Mouse (Mus musculus) limb, embryonic 14.5 days (tissue): ENCODE measurements around the gene Myo1g. TPM values are rescaled to one million over a fixed set of nuclear protein-coding genes. Genes with fewer than 3 reads are reported as not detected.
A peak's percentile ranks its signal among the peaks of the same experiment; 100 is the strongest.

ENCODE experiments used
- ATAC-seq: fragments of 200-750 bp; cut with Nextera tagmentation; 2 replicates; pipeline ENCODE4 v1.8.0; 2017; ENCODE audit warnings: low read depth, moderate number of reproducible peaks, moderate TSS enrichment; ENCODE audit not compliant: low FRiP score
- DNase-seq: peaks from one replicate; pipeline ENCODE4 v3.0.0-alpha.2; 2015; ENCODE audit warnings: low spot score
- H3K27ac ChIP-seq: fragments of 300-500 bp; sonication (generic); replicated peaks from 2 replicates; pipeline ENCODE4 v1.5.1; 2014; ENCODE audit warnings: low read depth, mild to moderate bottlenecking, low read length, moderate library complexity, mixed read lengths
- H3K27me3 ChIP-seq: fragments of 300-500 bp; sonication (generic); 2 replicates; pipeline ENCODE4 v1.6.1; 2014; ENCODE audit warnings: low read length, mixed read lengths; ENCODE audit not compliant: control insufficient read depth, insufficient read depth
- H3K36me3 ChIP-seq: fragments of 300-500 bp; sonication (generic); 2 replicates; pipeline ENCODE4 v1.6.1; 2014; ENCODE audit warnings: mild to moderate bottlenecking, low read length, moderate library complexity, mixed read lengths; ENCODE audit not compliant: control insufficient read depth, insufficient read depth
- H3K4me1 ChIP-seq: fragments of 300-500 bp; sonication (generic); 2 replicates; pipeline ENCODE4 v1.6.1; 2014; ENCODE audit warnings: antibody characterized with exemption, low read length, mixed read lengths; ENCODE audit not compliant: control insufficient read depth, insufficient read depth
- H3K4me2 ChIP-seq: fragments of 300-500 bp; sonication (generic); replicated peaks from 2 replicates; pipeline ENCODE4 v1.6.1; 2014; ENCODE audit warnings: low read depth, mild to moderate bottlenecking, low read length, moderate library complexity; ENCODE audit not compliant: severe bottlenecking
- H3K4me3 ChIP-seq: fragments of 300-500 bp; sonication (generic); replicated peaks from 2 replicates; pipeline ENCODE4 v1.5.1; 2014; ENCODE audit warnings: low read length
- H3K9ac ChIP-seq: fragments of 300-500 bp; sonication (generic); 2 replicates; pipeline ENCODE4 v1.6.1; 2014; ENCODE audit warnings: mild to moderate bottlenecking, low read depth, low read length, moderate library complexity; ENCODE audit not compliant: severe bottlenecking
- H3K9me3 ChIP-seq: fragments of 300-500 bp; sonication (generic); 2 replicates; pipeline ENCODE4 v1.6.1; 2016; ENCODE audit warnings: low read length; ENCODE audit not compliant: control insufficient read depth
- POLR2A ChIP-seq: fragments of 200-500 bp; IDR thresholded peaks from 2 replicates; pipeline ENCODE4 v1.8.0; 2012; ENCODE audit warnings: inconsistent platforms, mild to moderate bottlenecking, moderate library complexity, borderline replicate concordance; ENCODE audit not compliant: insufficient read depth, insufficient read length; ENCODE audit errors: extremely low read depth
- WGBS: fragments of 180-500 bp; shearing (Covaris S2); extraction: QIAGEN DNeasy Blood & Tissue Kit; methylation state at CpG from one replicate; pipeline ENCODE4 v1.1.7; 2014; 5-methylcytosine and 5-hydroxymethylcytosine counted together
- microRNA-seq: library from miRNA; unstranded; fragments of <30 nt; microRNA quantifications from one replicate; pipeline ENCODE4, GENCODE M21; 2016
- polyA plus RNA-seq, 2 experiments: library from polyadenylated mRNA; depleted of rRNA in 1 of 2; stranded (reverse) in 1 of 2; unstranded in 1 of 2; fragments of >200 nt; fragmentation: Nextera tagmentation in 1 of 2; extraction: Ambion mirVana in 1 of 2; gene quantifications; 2 replicates each; pipeline versions ENCODE4 v1.2.1 to v1.2.3; 2012 to 2014

Gene Myo1g
- polyA plus RNA-seq, 2 experiments, result 3.2 to 3.9 TPM

DNA sequence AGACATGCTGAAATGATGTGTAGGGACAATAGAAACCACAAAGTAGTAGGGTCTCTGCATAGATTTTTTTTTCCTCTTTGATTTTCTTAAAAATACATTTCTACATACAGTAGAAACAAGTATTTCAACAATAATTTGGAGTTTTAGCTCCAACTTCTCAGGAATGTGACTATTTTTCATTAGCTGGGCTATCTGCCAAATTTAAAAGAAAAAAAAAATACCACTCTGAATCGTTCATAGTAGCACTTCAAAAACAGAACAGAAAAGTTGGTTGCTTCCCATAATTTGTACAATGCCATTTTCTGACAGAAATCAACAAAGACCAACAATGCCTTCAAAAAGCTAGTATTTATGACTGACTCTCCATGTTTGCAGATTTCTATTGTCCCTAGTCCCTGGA, 49.3 kb downstream of the Myo1g start:
- WGBS, result 9% methylated on average over 1 of the region's 1 CpGs
- H3K4me3 ChIP-seq, result peak overlapping the region; percentile 91
- H3K36me3 ChIP-seq, result peaks cover 21% of the 10 kb centered on the region
- H3K4me1 ChIP-seq, result peaks cover 44% of the 10 kb centered on the region
- peak overlapping the region; percentile 43 for H3K9ac ChIP-seq
- TF ChIP-seq POLR2A, result no peak
- no peaks in the 10 kb centered on the region for H3K9me3 ChIP-seq
- peak overlapping the region; percentile 85 for H3K4me2 ChIP-seq
- ATAC-seq (no peak), DNase-seq (no peak)
- H3K27ac ChIP-seq, result no peak overlapping the region
- no peaks in the 10 kb centered on the region for H3K27me3 ChIP-seq

DNA sequence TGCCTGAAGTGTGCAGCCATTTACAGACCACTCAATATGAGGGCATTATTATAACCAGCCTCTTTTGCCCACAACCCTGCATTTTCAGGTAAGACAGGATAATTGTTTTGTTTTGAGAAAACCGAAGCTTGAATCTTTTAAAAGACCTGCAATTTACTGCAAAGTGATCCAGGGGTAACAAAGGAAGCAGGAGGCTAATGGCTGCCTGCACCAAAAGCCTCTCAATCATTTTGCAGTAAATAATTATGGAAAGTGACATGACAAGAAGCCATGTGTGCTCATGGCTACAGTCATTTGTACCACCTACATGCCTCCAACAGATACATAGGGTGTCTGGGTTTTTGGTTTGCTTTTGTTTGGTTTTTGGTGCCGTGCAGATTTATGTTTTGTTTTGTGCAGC, 49.7 kb downstream of the Myo1g start:
- no peak for TF ChIP-seq POLR2A
- ATAC-seq, result no peak
- Histone ChIP-seq H3K4me1 (peaks cover 44% of the 10 kb centered on the region), H3K4me3 (peak overlapping the region; percentile 91), H3K36me3 (peaks cover 25% of the 10 kb centered on the region), H3K27me3 (no peaks in the 10 kb centered on the region), H3K9ac (0 out of 2 replicates have a peak overlapping the region, but pooled peaks have one; percentile 43), H3K27ac (no peak overlapping the region), H3K9me3 (no peaks in the 10 kb centered on the region), H3K4me2 (peak overlapping the region; percentile 85)
- WGBS, result 62% methylated on average over 2 of the region's 2 CpGs
- no peak for DNase-seq

- DNase-seq, result no peak
- no peaks in the 10 kb centered on the region for H3K27me3 ChIP-seq
- H3K4me2 ChIP-seq, result no peak overlapping the region
- WGBS, result 71% methylated on average over 2 of the region's 2 CpGs
- no peak overlapping the region for H3K27ac ChIP-seq
- peaks cover 35% of the 10 kb centered on the region for H3K4me1 ChIP-seq
- no peak overlapping the region for H3K4me3 ChIP-seq
- ATAC-seq, result no peak
- no peaks in the 10 kb centered on the region for H3K9me3 ChIP-seq
- no peak overlapping the region for H3K9ac ChIP-seq
- peaks cover 21% of the 10 kb centered on the region for H3K36me3 ChIP-seq
- TF ChIP-seq POLR2A, result no peak
These were observed 52.2 kb downstream of the Myo1g start for GRCm38 (mm10) chr11:6468541-6468940.

GRCm38 (mm10) chr11:6465122-6465521, 55.6 kb downstream of the Myo1g start:
- peaks cover 14% of the 10 kb centered on the region for H3K36me3 ChIP-seq
- H3K27ac ChIP-seq, result no peak overlapping the region
- H3K4me1 ChIP-seq, result peaks cover 10% of the 10 kb centered on the region; the same call in 1 of the 2 replicates
- no peaks in the 10 kb centered on the region for H3K27me3 ChIP-seq
- no peak overlapping the region for H3K4me2 ChIP-seq
- no peak overlapping the region for H3K9ac ChIP-seq
- no peaks in the 10 kb centered on the region for H3K9me3 ChIP-seq
- ATAC-seq, result peak; percentile 60
- WGBS, result 34% methylated on average over 4 of the region's 4 CpGs
- H3K4me3 ChIP-seq, result no peak overlapping the region
- TF ChIP-seq POLR2A, result no peak
- peak; percentile 91 for DNase-seq

DNA sequence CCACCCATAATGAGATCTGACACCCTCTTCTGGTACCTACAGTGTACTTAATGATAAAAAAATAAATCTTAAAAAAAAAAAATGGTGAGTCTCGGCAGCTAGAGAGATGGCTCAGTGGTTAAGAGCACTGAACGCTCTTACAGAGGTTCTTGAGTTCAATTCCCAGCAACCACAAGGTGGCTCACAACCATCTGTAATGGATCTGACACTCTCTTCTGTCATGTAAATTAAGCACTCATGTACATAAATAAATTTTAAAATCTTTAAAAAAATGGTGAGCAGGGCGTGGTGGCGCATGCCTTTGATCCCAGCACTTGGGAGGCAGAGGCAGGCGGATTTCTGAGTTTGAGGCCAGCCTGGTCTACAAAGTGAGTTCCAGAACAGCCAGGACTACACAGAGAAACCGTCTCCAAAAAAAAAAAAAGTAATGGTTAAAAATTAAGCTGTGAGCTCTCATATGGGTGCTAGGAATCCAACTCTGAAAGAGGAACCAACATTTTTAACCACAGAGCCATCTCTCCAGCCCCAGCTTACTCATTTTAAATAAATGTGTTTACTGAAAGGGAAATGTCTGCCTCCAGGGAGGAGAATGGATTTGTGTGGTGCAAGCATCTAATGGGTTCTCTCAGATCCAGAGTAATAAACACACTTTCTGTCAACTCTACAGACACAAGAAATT, 57.5 kb downstream of the Myo1g start:
- ATAC-seq (no peak), DNase-seq (no peak)
- TF ChIP-seq POLR2A, result no peak
- H3K4me2 ChIP-seq, result no peak overlapping the region
- no peak overlapping the region for H3K4me3 ChIP-seq
- H3K27me3 ChIP-seq, result no peaks in the 10 kb centered on the region
- H3K9me3 ChIP-seq, result no peaks in the 10 kb centered on the region
- peaks cover 14% of the 10 kb centered on the region for H3K36me3 ChIP-seq
- H3K27ac ChIP-seq, result no peak overlapping the region
- no peak overlapping the region for H3K9ac ChIP-seq
- WGBS, result 90% methylated on average over 6 of the region's 6 CpGs
- no peaks in the 10 kb centered on the region for H3K4me1 ChIP-seq

Small RNA genes within 50 kb of the gene (microRNA-seq; reads per million reads assigned to microRNA genes)
- gene Gm22123, result not detected

Other genes with a start within 250 kb of the Myo1g start
- 132 and 137 TPM in 2 replicates for gene Tmed4, start 246.1 kb downstream of the Myo1g start, polyA plus RNA-seq (2012; rRNA removed)
- 108 and 120 TPM in 2 replicates for gene Tmed4, start 246.1 kb downstream of the Myo1g start, polyA plus RNA-seq (2014; fragmentation: Nextera tagmentation; extraction: Ambion mirVana)
- 59.2 and 66.3 TPM in 2 replicates for gene Ogdh, start 229.3 kb downstream of the Myo1g start, polyA plus RNA-seq (2012; rRNA removed)
- 79.4 and 86.6 TPM in 2 replicates for gene Ogdh, start 229.3 kb downstream of the Myo1g start, polyA plus RNA-seq (2014; fragmentation: Nextera tagmentation; extraction: Ambion mirVana)
- gene Zmiz2, start 131.9 kb downstream of the Myo1g start, polyA plus RNA-seq (2012; rRNA removed), result 34.1 and 47.4 TPM in 2 replicates
- gene Zmiz2, start 131.9 kb downstream of the Myo1g start, polyA plus RNA-seq (2014; fragmentation: Nextera tagmentation; extraction: Ambion mirVana), result 12.4 and 12.9 TPM in 2 replicates
- 2,776 and 3,384 TPM in 2 replicates for gene Ppia, start 105.5 kb downstream of the Myo1g start, polyA plus RNA-seq (2012; rRNA removed)
- 4,586 and 4,744 TPM in 2 replicates for gene Ppia, start 105.5 kb downstream of the Myo1g start, polyA plus RNA-seq (2014; fragmentation: Nextera tagmentation; extraction: Ambion mirVana)
- 203 and 273 TPM in 2 replicates for gene H2afv, start 76.5 kb downstream of the Myo1g start, polyA plus RNA-seq (2012; rRNA removed)
- 548 and 588 TPM in 2 replicates for gene H2afv, start 76.5 kb downstream of the Myo1g start, polyA plus RNA-seq (2014; fragmentation: Nextera tagmentation; extraction: Ambion mirVana)
- 17.6 and 20.9 TPM in 2 replicates for gene Purb, start 45.0 kb downstream of the Myo1g start, polyA plus RNA-seq (2012; rRNA removed)
- gene Purb, start 45.0 kb downstream of the Myo1g start, polyA plus RNA-seq (2014; fragmentation: Nextera tagmentation; extraction: Ambion mirVana), result 24.8 and 27.1 TPM in 2 replicates
- gene Ccm2, start 25.9 kb upstream of the Myo1g start, polyA plus RNA-seq (2012; rRNA removed), result 104 and 123 TPM in 2 replicates
- 96.0 and 98.9 TPM in 2 replicates for gene Ccm2, start 25.9 kb upstream of the Myo1g start, polyA plus RNA-seq (2014; fragmentation: Nextera tagmentation; extraction: Ambion mirVana)
- 2.0 and 2.1 TPM in 2 replicates for gene Nacad, start 85.1 kb upstream of the Myo1g start, polyA plus RNA-seq (2012; rRNA removed)
- gene Nacad, start 85.1 kb upstream of the Myo1g start, polyA plus RNA-seq (2014; fragmentation: Nextera tagmentation; extraction: Ambion mirVana), result 0.89 and 1.7 TPM in 2 replicates
- 108 and 147 TPM in 2 replicates for gene Tbrg4, start 105.1 kb upstream of the Myo1g start, polyA plus RNA-seq (2012; rRNA removed)
- gene Tbrg4, start 105.1 kb upstream of the Myo1g start, polyA plus RNA-seq (2014; fragmentation: Nextera tagmentation; extraction: Ambion mirVana), result 33.8 and 34.3 TPM in 2 replicates
- not detected in 2 replicates for gene Wap, start 117.7 kb upstream of the Myo1g start, polyA plus RNA-seq (2012; rRNA removed)
- gene Wap, start 117.7 kb upstream of the Myo1g start, polyA plus RNA-seq (2014; fragmentation: Nextera tagmentation; extraction: Ambion mirVana), result not detected in 2 replicates
- gene Ramp3, start 137.6 kb upstream of the Myo1g start, polyA plus RNA-seq (2012; rRNA removed), result 10.3 and 11.3 TPM in 2 replicates
- gene Ramp3, start 137.6 kb upstream of the Myo1g start, polyA plus RNA-seq (2014; fragmentation: Nextera tagmentation; extraction: Ambion mirVana), result 4.5 and 6.7 TPM in 2 replicates